Mouse (Mus musculus) cerebellum, adult 18-20 months (tissue): ENCODE measurements around the gene Cherp.
A peak's percentile ranks its signal among the peaks of the same experiment; 100 is the strongest.

Experiments
- DNase-seq, 2 experiments: peaks; one replicate each; pipeline ENCODE4 v3.0.0; 2021

Cherp gene

GRCm38 (mm10) chr8:72474826-72475546 is at the start of gene Cherp:
TSS of gene Cherp (minus strand) at chr8:72475226.
- peak; percentile 97 for DNase-seq

GRCm38 (mm10) chr8:72521888-72522287 is 46.9 kb upstream of the Cherp start:
- no peak for DNase-seq

- no peak for DNase-seq
These were observed 42.5 kb upstream of the Cherp start for GRCm38 (mm10) chr8:72517421-72517988.

GRCm38 (mm10) chr8:72513158-72513557 is 38.1 kb upstream of the Cherp start:
- DNase-seq: no peak

GRCm38 (mm10) chr8:72512648-72513047 is 37.6 kb upstream of the Cherp start:
- no peak for DNase-seq

GRCm38 (mm10) chr8:72507505-72507904 is 32.5 kb upstream of the Cherp start:
- DNase-seq: no peak

GRCm38 (mm10) chr8:72504637-72505314 is 29.8 kb upstream of the Cherp start:
- peak; percentile 58 to 65 for DNase-seq

GRCm38 (mm10) chr8:72504137-72504536 is 29.1 kb upstream of the Cherp start:
- peak; percentile 83 to 90 for DNase-seq

- DNase-seq: peak; percentile 79 to 86
These were observed 25.5 kb upstream of the Cherp start for GRCm38 (mm10) chr8:72500521-72500931.

- DNase-seq: no peak
These were observed 24.7 kb upstream of the Cherp start for GRCm38 (mm10) chr8:72499521-72500284.

- DNase-seq: no peak
These were observed 23.5 kb upstream of the Cherp start for GRCm38 (mm10) chr8:72498527-72498926.

- no peak for DNase-seq
These were observed 22.9 kb upstream of the Cherp start for GRCm38 (mm10) chr8:72497911-72498310.

GRCm38 (mm10) chr8:72496217-72496616 is 21.2 kb upstream of the Cherp start:
- no peak for DNase-seq

- peak; percentile 18 to 36 for DNase-seq
These were observed 20.5 kb upstream of the Cherp start for GRCm38 (mm10) chr8:72495411-72496111.

GRCm38 (mm10) chr8:72493381-72493780 is 18.4 kb upstream of the Cherp start:
- no peak for DNase-seq

GRCm38 (mm10) chr8:72492622-72493081 is 17.6 kb upstream of the Cherp start:
- peak; percentile 98 to 99 for DNase-seq

GRCm38 (mm10) chr8:72491680-72492621 is 16.9 kb upstream of the Cherp start, which contains the start of gene Slc35e1:
TSS of gene Slc35e1 (minus strand) at chr8:72492614.
- peak in 1 of 2 experiments; percentile 34 for DNase-seq

- peak in 1 of 2 experiments; percentile 23 for DNase-seq
These were observed 16.0 kb upstream of the Cherp start for GRCm38 (mm10) chr8:72491017-72491416.

GRCm38 (mm10) chr8:72487014-72487413 is 12.0 kb upstream of the Cherp start:
- no peak for DNase-seq

GRCm38 (mm10) chr8:72485456-72486199 is 10.6 kb upstream of the Cherp start:
- no peak for DNase-seq
